Mouse (Mus musculus): ENCODE results near the gene Smg9.
A peak's percentile ranks its signal among the peaks of the same experiment; 100 is the strongest.

Gene Smg9

DNA sequence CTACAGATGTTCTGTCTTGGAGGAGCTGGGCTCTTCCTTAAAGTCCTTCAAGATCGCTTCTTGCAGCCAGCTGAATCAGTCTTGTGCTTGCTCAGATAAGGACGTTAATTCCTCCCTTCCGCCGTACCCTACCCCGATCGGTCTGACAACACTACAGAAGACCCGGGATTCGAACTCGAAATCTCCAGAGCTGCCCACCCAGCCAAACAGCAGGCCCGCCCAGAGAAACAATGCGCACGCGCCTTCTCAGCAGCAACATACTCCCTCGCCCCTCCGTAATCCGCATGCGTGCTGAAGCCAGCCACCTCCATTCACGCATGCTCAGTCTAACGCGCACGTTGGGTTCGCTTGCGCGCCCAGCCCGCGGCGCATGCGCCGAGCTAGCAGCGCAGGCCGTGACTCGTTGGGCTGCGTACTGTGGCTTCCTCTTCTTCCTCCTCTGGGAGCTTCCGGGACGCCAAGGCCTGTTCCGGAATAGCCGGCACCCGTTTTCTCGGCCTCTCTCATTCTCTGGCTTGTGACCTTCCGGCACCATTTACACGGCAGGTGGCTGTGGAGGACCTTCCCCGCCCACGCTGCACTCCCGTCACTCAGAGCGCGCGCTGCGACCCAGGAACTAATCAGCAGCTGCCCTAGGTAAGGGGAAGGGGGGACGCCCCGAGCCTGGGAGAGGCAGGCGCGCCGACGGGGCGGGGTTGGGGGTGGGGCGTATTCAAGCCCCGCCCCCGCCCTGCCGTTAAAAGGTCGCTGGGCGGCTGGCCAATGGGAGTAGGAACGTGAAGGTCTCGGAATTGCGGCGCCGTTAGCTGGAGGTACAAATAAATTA is at the start of gene Smg9:
Gene Smg9, plus strand, starts transcription at position 364 of the 826 bp plus-strand sequence.
- DNase-seq (ENCODE audit: low read depth): peak; percentile 100

DNA sequence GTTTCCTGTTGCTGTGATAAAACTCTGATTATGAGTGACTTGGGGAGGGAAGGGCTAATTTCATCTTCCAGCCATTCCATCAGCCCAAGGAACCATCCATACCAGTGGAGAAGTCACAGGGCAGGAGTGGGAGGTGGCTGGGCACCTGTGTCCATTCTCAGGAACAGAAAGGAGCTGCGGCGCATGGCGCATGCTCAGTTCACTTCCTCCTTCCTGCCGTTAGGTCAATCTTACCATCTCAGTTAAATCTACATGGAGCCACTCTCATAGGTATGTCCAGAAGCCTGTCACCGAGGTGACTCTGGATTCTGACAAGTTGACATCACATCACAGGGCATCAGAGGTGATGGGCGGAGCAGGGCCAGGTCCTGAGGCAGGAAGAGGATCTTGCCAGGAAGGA is 43.8 kb upstream of the Smg9 start:
- DNase-seq (ENCODE audit: low read depth): no peak

DNA sequence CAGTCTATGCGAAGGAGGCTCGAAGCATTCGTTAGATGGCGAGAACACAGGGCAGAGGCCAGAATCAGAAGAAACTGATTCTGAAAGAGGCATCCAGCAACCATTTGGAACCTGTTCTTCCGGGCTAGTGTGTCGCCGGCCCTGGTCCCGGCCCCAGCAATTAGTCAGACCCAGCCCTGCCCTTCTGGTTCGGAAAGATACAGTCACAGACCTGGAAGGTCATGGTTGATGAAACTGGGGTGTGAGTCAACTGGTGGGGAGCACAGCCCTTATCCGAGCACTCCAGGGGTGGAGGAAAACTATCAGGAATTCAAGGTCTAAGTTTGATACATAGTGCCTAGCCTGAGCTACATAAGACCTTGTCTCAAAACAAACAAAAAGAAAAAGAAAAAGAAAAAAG is 43.3 kb upstream of the Smg9 start:
- no peak for DNase-seq (ENCODE audit: low read depth)

DNA sequence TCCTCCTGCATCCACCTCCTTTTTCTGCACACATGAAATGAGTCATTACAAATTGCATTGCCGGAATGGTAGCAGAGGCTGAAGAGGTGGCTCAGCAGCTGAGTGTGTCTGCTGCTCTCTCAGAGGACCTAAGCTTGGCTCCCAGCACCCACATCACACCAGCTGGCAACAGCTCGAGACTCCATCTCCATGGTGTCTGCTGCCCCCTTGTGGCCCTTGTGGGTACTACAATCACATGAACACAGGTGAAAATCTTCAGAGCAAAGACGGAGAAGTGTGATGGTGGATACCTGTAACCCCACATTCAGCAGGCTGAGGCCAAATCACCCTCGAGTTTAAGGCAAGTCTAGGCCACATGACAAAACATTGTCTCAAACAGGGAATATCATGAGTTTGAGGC is 41.5 kb upstream of the Smg9 start:
- DNase-seq (ENCODE audit: low read depth): peak; percentile 69

DNA sequence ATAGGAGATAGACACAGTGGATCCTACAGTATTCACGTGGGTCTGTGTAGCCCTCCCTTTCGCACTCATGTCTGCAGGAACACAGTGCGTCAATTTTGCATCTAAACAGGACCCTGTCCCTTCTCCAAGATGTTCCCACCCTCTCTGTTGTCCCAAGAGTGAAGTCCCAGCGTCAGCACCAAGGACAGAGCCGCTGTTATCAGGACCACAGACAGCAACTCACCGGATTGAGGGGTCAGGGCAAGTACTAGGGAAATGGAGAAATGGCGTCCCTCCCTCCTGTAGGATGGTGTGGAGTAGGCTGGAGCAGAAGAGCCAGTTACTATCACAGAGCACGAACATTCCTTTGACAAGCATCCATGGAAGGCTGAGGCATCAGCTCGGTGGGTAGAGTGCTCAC is 40.1 kb upstream of the Smg9 start:
- DNase-seq (ENCODE audit: low read depth): peak; percentile 52

DNA sequence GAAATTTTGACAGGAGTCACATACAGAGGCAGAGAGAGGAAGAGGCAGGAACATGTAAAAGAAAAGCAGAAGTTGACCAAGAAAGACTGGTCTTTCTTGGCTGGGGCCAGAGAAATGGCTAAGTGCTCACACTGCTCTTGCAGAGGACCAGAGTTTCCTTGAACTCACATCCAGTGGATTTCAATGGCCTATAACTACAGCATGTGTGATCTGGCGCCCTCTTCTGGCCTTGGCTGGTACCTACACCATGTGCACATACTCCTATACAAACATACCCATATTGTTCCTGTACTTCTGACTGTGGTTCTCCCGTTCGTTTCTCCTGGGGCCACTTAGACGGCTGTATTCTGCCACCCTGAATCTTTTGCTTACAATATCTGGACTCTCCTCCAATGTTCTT is 38.4 kb upstream of the Smg9 start:
- DNase-seq (ENCODE audit: low read depth): peak; percentile 69

DNA sequence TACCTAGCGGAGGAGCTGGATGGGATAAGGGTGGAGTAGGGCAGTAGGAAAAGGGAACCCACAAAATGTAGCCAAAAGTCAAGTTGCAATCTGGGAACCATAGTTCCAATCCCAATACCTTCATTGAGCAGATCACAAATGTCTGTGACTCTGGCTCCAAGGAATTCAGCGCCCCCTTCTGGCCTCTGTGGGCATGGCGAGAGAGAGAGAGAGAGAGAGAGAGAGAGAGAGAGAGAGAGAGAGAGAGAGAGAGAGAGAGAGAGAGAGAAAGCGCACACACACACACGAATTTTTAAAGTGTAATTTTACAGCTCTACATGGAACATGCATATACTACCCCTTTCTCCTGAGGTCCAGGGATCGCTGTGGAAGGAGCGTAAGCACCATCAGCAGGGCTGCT is 36.2 kb upstream of the Smg9 start:
- peak; percentile 87 for DNase-seq (ENCODE audit: low read depth)

DNA sequence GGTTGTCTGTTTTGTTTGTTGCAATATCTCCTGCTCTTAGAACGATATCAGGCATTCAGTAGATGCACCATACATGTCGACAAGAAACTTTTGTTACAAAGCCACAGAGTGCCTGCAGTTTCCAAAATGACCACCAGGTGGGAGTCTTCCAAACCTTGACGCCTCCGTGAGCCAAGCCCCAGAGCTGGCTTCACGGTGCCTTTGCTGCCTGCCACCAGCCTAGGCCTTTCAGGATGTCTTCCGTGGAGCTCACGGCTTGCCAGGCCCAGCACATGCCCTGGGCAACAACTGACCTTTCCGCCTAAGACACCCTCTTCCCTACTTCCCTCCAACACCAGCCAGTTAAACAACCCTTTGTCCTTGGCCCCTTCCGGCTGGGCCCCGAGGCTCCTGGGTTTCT is 34.6 kb upstream of the Smg9 start:
- DNase-seq (ENCODE audit: low read depth): peak; percentile 97

DNA sequence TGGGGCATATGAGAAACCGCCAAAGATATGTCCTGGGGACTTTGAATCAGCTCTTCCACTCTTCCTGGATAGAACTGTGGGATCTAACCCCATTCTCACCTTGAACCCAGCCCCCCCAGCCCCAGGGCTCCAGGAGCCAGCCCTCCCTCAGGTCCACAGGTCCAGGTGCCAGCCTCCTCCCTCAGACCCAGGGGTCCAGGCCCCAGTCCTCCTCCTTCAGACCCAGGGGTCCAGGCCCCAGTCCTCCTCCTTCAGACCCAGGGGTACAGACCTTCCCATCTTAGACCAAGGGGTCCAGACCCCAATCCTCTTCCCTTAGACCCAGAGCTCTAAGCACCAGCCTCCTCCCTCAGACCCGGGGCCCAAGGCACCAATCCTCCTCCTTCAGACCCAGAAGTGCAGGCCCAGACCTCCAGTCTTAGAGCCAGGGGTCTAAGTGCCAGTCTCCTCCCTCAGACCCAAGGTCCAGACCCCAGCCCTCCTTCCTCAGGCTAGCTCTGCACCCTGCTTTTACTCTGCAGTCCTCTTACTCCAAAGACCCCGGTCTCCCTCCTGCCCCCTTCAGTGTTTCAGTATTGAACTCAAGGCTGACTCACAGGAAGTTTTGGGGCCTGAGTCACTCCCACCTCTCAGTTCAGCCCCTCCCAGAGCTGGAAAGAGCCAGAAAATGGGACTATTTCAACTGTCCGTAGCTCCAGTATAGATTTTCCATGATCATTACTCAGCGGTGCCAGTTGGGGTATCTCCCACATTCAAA is 34.0 kb upstream of the Smg9 start:
- DNase-seq (ENCODE audit: low read depth): peak; percentile 41

DNA sequence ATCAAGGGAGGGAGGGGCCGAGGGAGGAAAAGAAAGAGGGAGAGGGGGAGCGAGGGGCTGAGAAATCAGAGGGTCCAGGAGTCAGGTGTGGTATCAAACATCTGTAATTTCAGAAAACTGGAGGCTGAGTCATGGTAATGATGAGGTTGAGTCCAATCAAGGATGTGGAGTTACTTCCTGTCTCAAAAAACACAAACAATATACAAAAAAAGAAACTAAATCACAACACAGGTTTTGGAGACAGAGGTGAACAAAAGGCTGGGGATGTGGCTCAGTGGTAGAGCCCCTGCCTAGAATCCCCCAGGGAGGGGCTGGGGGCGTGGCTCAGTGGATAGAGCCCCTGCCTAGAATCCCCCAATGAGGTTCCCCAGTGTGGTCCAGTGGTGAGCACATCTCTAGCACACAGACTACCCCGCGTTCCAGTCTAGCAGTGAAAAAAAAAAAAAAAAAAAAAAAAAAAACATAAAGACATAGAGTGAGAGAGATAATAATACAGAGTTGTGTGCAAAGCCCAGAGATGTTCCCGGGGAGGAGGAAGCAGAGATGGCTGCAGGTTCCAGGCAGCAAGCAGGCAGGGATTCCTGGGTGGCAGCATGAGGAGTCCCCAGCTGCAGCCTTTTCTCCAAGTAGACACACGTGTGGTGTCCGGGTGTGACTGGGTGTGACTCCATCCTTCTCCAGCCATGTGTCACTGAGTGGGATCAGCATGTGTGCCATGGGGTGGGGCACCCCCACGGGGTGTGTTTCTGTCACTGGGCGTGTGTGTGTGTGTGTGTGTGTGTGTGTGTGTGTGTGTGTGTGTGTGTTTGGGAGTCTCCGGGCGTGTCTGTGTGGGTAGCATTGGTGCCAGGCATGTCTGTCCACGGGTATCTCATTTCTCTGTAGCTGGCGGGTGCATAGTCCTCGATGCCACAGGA is 32.4 kb upstream of the Smg9 start:
- DNase-seq (ENCODE audit: low read depth): peak; percentile 78

DNA sequence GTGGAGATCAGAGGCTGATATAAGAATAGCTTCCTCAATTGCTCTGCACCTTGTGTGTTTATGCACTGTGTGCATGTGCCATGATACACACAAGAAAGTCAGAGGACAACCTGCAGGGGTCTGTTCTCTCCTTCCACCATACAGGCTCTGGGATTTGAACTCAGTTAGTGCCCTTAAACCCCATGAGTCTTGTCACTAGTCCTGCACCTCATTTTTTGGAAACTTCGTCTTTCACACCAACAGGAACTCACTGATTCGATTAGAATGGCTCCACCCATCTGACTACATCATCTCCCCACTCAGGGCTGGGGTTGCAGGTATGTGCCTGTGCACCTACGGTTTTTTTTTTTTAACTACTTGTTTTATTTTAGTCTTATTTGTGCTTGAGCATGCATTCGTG is 31.2 kb upstream of the Smg9 start:
- DNase-seq (ENCODE audit: low read depth): peak; percentile 76

DNA sequence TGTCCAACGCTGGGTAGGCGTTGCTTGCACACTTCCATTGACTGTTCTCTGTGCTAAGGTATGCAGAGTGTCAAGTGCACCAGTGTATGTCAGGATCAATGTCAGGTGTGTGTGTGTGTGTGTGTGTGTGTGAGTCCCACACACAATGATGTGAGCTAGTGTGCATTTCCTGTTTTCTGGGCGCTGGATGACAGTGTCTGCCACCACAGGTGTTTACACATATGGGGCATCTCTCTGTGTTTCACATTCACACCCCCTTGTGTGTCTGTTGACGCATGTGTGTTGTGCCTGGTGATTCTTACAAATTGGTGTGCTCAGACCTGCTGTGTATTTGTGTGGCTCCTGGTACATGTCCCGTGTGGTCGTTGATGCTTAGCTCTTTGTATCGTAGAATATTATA is 30.5 kb upstream of the Smg9 start:
- peak; percentile 74 for DNase-seq (ENCODE audit: low read depth)

DNA sequence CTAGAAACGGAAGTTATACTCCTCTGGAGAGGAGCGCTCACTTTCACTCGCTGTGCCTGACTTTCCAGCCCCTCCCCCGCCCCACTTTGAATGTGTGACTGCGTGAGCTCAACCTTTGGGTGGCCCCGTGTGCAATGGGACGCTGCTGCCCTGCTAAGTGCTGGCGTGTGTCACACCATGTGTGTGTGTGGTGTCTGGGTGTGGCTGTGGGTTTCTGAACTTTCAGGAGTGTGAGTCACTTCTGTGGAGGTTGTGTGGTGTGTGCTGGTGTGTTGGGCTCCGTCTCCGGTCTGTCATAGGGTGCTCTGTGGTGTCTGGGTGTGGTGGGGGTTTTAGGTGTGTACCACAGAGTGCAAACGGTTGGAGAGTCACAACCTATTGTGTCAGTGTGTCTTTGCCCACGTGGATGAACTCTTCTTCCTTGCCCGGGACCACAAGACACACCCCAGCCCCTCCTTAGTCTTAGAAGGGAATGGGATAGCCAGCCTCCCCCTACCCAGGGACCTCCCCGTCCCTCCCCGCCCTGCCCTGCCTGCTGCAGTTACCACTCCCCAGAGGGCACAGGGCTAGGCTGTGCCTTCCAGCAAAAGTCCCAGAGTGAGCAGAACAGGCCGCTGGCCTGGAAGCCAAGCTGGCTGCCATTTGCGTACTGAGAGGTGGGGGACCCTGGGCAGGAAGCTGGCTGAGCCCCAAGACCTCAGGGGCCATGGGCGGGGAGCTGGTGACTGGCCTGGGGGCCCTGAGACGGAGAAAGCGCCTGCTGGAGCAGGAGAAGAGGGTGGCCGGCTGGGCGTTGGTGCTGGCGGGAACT is 29.5 kb upstream of the Smg9 start, which contains the start of gene Kcnn4:
Gene Kcnn4, plus strand, starts transcription at position 533 of the 811 bp plus-strand sequence.
- DNase-seq (ENCODE audit: low read depth): peak; percentile 94

DNA sequence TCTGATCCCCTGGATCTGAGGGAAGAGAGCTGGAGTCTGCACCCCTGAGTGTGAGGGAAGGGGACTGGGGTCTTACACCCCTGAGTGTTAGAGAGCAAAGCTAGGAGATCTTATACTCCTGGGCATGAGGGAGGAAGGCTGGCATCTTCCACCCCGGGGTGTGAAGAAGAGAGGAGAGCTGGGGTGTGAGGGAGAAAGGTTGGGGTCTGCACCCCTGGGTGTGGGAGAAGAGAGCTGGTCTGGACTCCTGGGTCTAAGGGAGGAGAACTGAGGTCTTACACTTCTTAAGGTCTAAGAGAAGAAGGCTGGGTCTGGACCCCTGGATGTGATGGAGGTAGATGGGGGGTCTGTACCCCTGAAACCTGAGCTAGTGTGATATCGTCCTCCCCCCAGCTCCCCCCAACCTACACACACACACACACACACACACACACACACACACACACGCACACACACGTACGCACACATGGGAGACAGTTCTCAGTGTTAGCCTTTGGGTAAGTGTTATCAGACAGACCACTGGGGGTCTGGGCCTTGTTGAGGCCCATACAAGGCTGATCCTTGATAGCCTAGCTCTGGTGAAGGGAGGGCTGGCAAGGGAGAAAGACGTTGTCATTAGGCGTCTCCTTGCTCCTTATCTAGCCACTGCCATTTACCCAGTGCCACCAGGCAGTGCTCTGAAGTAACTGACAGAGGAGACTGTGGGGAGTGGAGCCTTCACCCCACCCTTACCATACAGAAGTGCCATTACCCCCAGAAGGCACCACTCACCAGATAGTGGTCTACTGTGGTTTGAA is 28.2 kb upstream of the Smg9 start:
- DNase-seq (ENCODE audit: low read depth): no peak

DNA sequence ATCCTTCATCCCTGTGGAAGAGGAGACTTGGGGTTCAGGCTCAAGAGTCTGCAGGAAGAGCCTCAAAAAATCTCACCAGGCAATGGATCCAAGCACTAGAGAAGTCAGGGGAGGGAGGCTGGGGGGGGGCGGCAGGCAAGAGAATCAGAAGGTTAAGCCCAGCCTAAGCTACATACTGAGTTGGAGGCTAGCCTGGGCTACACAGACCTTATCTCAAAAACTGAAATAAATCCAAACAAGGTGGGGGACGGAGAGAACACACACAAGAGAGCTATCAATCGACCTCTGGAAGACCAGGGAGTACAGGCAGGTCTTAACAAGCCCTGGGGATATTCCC is 27.6 kb upstream of the Smg9 start:
- DNase-seq (ENCODE audit: low read depth): peak; percentile 59

DNA sequence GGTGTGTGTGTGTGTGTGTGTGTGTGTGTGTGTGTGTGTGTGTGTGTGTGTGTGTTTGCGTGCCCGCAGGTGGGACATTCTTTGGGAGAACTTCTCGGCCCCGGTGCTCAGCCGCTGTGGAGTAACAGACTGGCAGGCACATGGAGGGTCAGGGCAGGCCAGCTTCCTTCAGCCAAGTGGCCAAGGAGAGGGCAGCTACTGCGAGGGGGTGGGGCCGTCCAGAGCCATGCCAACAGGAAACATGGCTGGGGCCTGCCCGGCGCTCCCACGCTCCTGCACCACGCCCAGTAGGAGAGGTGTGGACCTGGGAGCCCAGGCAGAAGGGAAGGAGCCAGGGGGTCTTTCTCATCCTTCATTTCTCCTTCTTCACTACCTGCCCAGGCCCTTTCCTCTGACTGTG is 27.1 kb upstream of the Smg9 start:
- no peak for DNase-seq (ENCODE audit: low read depth)

DNA sequence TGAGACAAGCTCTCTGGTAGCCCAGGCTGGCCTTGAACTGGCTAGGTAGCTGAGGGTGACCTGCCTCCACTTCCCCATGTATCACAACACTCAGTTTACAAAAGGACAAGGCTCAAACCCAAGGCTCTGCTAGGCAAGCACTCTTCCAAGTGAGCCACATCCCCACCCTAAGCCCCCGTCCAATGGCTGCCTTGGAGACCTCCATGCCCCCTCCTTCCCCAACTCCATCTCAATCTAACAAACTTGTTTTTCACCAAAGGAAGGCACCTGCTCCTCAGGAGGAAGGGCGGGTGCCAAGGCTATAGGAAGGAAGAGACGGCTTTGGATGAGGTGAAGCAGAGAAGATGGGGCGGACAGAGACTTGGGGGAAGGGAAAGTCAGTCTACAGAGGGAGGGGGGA is 26.6 kb upstream of the Smg9 start:
- peak; percentile 78 for DNase-seq (ENCODE audit: low read depth)

DNA sequence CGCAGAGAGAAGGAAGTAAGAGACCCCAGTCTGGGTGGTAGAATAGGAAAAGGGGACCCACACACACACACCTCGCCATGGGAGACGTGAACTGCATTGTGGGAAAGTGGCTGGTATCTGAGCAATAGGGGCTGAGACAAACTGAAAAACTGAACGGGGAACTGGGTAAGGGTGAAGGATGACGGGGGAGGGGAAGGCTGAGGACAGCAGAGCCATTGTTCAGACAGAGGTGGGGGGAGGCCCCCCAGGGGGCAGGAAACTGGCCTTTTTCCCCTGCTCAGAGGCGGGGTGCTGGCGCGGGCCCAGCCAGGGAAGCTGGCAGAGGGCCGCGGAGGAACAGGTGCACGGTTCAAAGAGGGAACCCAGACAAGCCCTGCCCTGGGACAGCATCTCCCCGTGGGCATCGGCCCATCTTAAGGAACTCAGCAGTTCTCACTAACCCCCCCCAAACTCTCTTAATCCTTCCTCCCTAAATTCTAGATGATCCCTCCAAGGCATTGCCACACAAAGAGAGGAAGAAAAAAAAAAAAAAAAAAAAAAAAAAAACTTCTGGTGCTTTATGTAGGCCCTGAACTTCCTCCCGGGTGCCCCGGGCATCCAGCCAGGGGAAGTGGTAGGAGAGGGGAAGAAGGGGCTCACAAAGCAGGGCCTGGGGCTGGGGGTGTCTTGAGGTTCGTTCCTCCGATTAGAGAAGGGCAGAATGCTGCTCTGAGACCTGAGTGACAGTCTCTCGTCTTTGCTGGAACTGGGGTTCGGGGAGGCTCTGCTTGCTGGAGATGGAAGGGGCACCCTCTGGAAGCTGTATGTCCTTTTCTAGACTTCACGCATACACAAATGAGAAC is 25.7 kb upstream of the Smg9 start:
- peak; percentile 87 for DNase-seq (ENCODE audit: low read depth)

DNA sequence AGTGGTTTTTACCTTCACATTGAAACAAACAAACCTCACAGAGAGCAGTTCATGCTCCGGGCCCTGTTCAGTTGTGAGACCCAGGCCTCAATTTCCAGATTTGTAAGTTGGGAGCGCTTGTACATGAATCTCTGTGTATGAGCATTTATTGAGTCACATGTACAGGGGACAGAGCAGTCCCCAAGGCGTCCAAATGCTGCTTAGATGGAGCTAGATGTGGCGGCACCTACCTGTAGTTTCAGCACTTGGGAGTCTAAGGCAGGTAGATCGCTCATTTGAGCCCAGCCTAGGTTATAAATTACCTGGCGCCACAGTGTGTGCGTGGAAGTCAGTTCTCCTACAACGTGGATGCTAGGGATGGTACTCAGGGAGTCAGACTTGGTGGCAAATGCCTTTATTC is 23.0 kb upstream of the Smg9 start:
- peak; percentile 57 for DNase-seq (ENCODE audit: low read depth)

Measured in induced T-regulatory cell, adult 2 months (primary cell).